Mouse (Mus musculus) right cerebral cortex, postnatal 4 days (tissue): ENCODE results near the gene Klk8.

ENCODE experiments used
- DNase-seq: peaks from one replicate; pipeline ENCODE4 v3.0.0-alpha.2; 2022

Gene Klk8

GRCm38 (mm10) chr7:43797333-43797769 lies at the start of gene Klk8:
Gene Klk8 (plus strand): TSS chr7:43797577.
- peak; percentile 43 for DNase-seq

GRCm38 (mm10) chr7:43747788-43748187 lies 49.6 kb upstream of the Klk8 start:
- DNase-seq, result no peak

GRCm38 (mm10) chr7:43752806-43753205 lies 44.6 kb upstream of the Klk8 start:
- no peak for DNase-seq

- no peak for DNase-seq
Measured at GRCm38 (mm10) chr7:43766484-43766883, 30.9 kb upstream of the Klk8 start.

- DNase-seq, result no peak
Measured at GRCm38 (mm10) chr7:43768597-43768996, 28.8 kb upstream of the Klk8 start, which contains the start of gene Klk12. Gene Klk12 (plus strand): TSS chr7:43768897.

- no peak for DNase-seq
Measured at GRCm38 (mm10) chr7:43769636-43770035, 27.7 kb upstream of the Klk8 start.

- DNase-seq, result no peak
Measured at GRCm38 (mm10) chr7:43770701-43771100, 26.7 kb upstream of the Klk8 start.

- DNase-seq, result no peak
Measured at GRCm38 (mm10) chr7:43771916-43772315, 25.5 kb upstream of the Klk8 start.

- DNase-seq, result no peak
Measured at GRCm38 (mm10) chr7:43772901-43773300, 24.5 kb upstream of the Klk8 start.

- no peak for DNase-seq
Measured at GRCm38 (mm10) chr7:43774364-43774763, 23.0 kb upstream of the Klk8 start, which contains the start of gene Klk11. Gene Klk11 (plus strand): TSS chr7:43774604.

GRCm38 (mm10) chr7:43774802-43775201 lies 22.6 kb upstream of the Klk8 start:
- no peak for DNase-seq

- DNase-seq, result no peak
Measured at GRCm38 (mm10) chr7:43775311-43776057, 21.9 kb upstream of the Klk8 start.

- no peak for DNase-seq
Measured at GRCm38 (mm10) chr7:43776506-43776905, 20.9 kb upstream of the Klk8 start.

- DNase-seq, result no peak
Measured at GRCm38 (mm10) chr7:43777423-43777822, 20.0 kb upstream of the Klk8 start.

GRCm38 (mm10) chr7:43778176-43778970 lies 19.0 kb upstream of the Klk8 start:
- DNase-seq, result no peak

GRCm38 (mm10) chr7:43780241-43780640 lies 17.1 kb upstream of the Klk8 start:
- DNase-seq, result no peak

- no peak for DNase-seq
Measured at GRCm38 (mm10) chr7:43780746-43781145, 16.6 kb upstream of the Klk8 start, which contains the start of gene Klk10. Gene Klk10 (plus strand): TSS chr7:43781035.

GRCm38 (mm10) chr7:43781541-43781940 lies 15.8 kb upstream of the Klk8 start:
- no peak for DNase-seq

- peak; percentile 85 for DNase-seq
Measured at GRCm38 (mm10) chr7:43782275-43783265, 14.8 kb upstream of the Klk8 start.

- no peak for DNase-seq
Measured at GRCm38 (mm10) chr7:43785286-43785685, 12.1 kb upstream of the Klk8 start.

- no peak for DNase-seq
Measured at GRCm38 (mm10) chr7:43788096-43788495, 9.3 kb upstream of the Klk8 start.

- no peak for DNase-seq
Measured at GRCm38 (mm10) chr7:43789295-43789694, 8.1 kb upstream of the Klk8 start.

- DNase-seq, result no peak
Measured at GRCm38 (mm10) chr7:43791591-43791990, 5.8 kb upstream of the Klk8 start, which contains the start of gene Klk9. Gene Klk9 (plus strand): TSS chr7:43791891.
